Mouse (Mus musculus): ENCODE data around the gene Olfr1457.

Gene Olfr1457

DNA sequence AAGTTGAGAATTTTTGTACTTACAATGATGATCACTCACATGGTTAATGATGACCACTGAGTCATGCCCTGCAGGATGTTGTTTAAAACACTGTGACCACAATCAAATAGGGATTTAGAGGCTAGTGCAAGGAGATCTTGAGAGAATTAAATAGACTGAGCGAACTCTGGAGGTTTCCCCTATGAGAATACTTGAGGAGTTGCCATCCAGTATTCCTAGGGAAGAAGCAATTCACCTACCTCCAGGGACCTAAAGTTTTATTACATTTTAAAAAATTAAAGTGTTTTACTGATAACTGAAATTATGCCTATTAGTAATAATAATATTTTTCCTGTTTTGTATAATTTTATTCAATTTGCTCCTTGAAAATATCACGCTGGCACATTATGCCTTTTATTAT lies at the start of gene Olfr1457:
Gene Olfr1457, minus strand, starts transcription at position 101 of the 400 bp plus-strand sequence.
- in situ Hi-C loops (cut with MboI; ENCODE audit: low sequenced_read_pairs): no loop called here

DNA sequence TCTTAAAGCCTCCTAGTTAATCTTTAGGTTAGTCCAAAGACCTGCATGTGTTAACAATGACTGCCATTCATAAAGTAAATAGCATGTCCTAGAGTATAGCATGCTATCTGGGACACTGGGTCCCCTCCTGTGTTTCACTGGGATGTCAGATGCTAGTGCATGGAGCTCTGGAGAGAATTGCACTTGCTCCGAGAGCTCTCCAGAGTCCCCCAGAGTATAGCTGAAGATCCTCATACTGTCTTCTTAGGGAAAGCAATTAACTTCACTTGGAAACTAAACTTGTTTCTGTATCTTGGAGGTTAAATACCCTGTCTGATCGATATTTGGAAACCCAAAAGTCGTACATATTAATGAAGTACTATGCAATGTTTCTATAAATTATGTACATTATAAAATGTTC lies 9.0 kb upstream of the Olfr1457 start, which contains the start of gene Olfr1458:
Gene Olfr1458, minus strand, starts transcription at position 101 of the 400 bp plus-strand sequence.
- in situ Hi-C loops (cut with MboI; ENCODE audit: low sequenced_read_pairs): no loop called here

DNA sequence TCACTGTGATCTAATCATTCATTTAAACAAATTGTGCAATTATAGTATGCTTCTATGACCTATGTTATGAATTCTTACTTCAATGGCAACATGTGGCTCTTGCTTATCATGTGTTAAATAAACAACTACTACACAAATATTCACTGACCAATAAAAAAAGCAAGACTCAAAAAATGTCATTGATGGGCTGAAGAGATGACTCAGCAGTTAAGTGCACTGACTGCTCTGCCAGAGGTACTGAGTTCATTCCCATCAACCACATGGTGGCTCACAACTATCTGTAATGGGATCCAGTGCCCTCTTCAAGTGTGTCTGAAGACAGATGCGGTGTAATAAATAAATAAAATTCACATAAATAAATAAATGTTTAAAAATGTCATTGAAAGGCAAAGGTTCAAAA lies 3.8 kb downstream of the Olfr1457 start:
- in situ Hi-C loops (cut with MboI; ENCODE audit: low sequenced_read_pairs): no loop called here

DNA sequence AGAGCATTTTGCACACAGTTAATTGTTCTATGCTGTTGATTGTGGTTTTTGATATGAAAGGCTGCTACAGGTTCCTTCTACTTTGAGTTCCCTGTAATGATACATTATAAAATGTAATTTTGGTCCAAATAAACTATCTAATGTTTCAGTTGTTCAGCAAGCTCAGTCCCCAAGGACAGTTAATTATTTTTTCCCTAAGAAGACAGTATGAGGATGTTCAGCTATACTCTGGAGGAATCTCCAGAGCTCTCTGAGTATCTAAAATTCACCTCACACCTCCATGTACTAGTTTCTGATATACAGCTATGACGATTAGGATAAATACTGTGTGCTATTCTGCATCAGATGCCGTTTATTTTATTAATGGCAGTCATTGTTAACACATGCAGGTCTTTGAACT lies 37.4 kb downstream of the Olfr1457 start, which contains the start of gene Olfr1454:
Gene Olfr1454, plus strand, starts transcription at position 301 of the 400 bp plus-strand sequence.
- in situ Hi-C loops (cut with MboI; ENCODE audit: low sequenced_read_pairs): no loop called here
